Mouse (Mus musculus): Measurements from ENCODE around the gene Abcb9. TPM values are rescaled to one million over a fixed set of nuclear protein-coding genes. Genes with fewer than 3 reads are reported as not detected.

The Abcb9 gene
- total RNA-seq, 1 experiment, result 0.76 TPM

GRCm38 (mm10) chr5:124019348-124020216 lies 76.0 kb downstream of the Abcb9 start:
- H3K9me3 ChIP-seq (ENCODE audit: control insufficient read depth, insufficient read depth, low read depth, low read length), result no peaks in the 10 kb centered on the region
- peaks cover 0 to 12% of the 10 kb centered on the region in 2 experiments; a peak in 3 of 4 replicates for H3K4me1 ChIP-seq (ENCODE audit: control insufficient read depth in 2 of 2, insufficient read depth in 2 of 2, low read length in 2 of 2, poor library complexity in 1 of 2)
- no peak overlapping the region for H3K4me3 ChIP-seq (ENCODE audit: insufficient read depth in 1 of 2, low read depth in 1 of 2, low read length in 2 of 2, poor library complexity in 1 of 2, severe bottlenecking in 1 of 2)
- H3K9ac ChIP-seq (ENCODE audit: insufficient read depth, low read depth, low read length, poor library complexity, severe bottlenecking), result 0 out of 2 replicates have a peak overlapping the region, but pooled peaks have one; percentile 25
- H3K27ac ChIP-seq (ENCODE audit: insufficient read depth, low read depth, low read length, poor library complexity, severe bottlenecking), result no peak overlapping the region
- no peak for DNase-seq (ENCODE audit: low read depth, low spot score)
- in situ Hi-C loops (cut with MboI; ENCODE audit: low sequenced_read_pairs in 2 of 2, unreplicated experiment in 2 of 2), result no loop called here
- H3K36me3 ChIP-seq (ENCODE audit: control insufficient read depth, insufficient read depth, low read length, poor library complexity, severe bottlenecking), result no peaks in the 10 kb centered on the region
- TF ChIP-seq CHD2 (IDR thresholded peaks at IDR 0.05; ENCODE audit: low read depth, low read length), result no peak
- TF ChIP-seq ZC3H11A (IDR thresholded peaks at IDR 0.05; ENCODE audit: borderline replicate concordance, low read depth, low read length), result no peak
- no peak for TF ChIP-seq ZNF384 (IDR thresholded peaks at IDR 0.05; ENCODE audit: low read depth, low read length)
- TF ChIP-seq HCFC1 (IDR thresholded peaks at IDR 0.05; ENCODE audit: borderline replicate concordance, insufficient read depth, low read length), result no peak

GRCm38 (mm10) chr5:124018651-124019050 lies 76.9 kb downstream of the Abcb9 start:
- peaks cover 0 to 18% of the 10 kb centered on the region in 2 experiments; a peak in 3 of 4 replicates for H3K4me1 ChIP-seq (ENCODE audit: control insufficient read depth in 2 of 2, insufficient read depth in 2 of 2, low read length in 2 of 2, poor library complexity in 1 of 2)
- no peak for TF ChIP-seq CHD2 (IDR thresholded peaks at IDR 0.05; ENCODE audit: low read depth, low read length)
- no peak for TF ChIP-seq ZC3H11A (IDR thresholded peaks at IDR 0.05; ENCODE audit: borderline replicate concordance, low read depth, low read length)
- TF ChIP-seq HCFC1 (IDR thresholded peaks at IDR 0.05; ENCODE audit: borderline replicate concordance, insufficient read depth, low read length), result no peak
- no peak for TF ChIP-seq ZNF384 (IDR thresholded peaks at IDR 0.05; ENCODE audit: low read depth, low read length)
- in situ Hi-C loops (cut with MboI; ENCODE audit: low sequenced_read_pairs in 2 of 2, unreplicated experiment in 2 of 2), result no loop called here

GRCm38 (mm10) chr5:124017941-124018340 lies 77.7 kb downstream of the Abcb9 start:
- peaks cover 0 to 21% of the 10 kb centered on the region in 2 experiments; a peak in 3 of 4 replicates for H3K4me1 ChIP-seq (ENCODE audit: control insufficient read depth in 2 of 2, insufficient read depth in 2 of 2, low read length in 2 of 2, poor library complexity in 1 of 2)
- H3K4me3 ChIP-seq (ENCODE audit: insufficient read depth in 1 of 2, low read depth in 1 of 2, low read length in 2 of 2, poor library complexity in 1 of 2, severe bottlenecking in 1 of 2), result no peak overlapping the region
- no peaks in the 10 kb centered on the region for H3K36me3 ChIP-seq (ENCODE audit: control insufficient read depth, insufficient read depth, low read length, poor library complexity, severe bottlenecking)
- no peak overlapping the region for H3K27ac ChIP-seq (ENCODE audit: insufficient read depth, low read depth, low read length, poor library complexity, severe bottlenecking)
- in situ Hi-C loops (cut with MboI; ENCODE audit: low sequenced_read_pairs in 2 of 2, unreplicated experiment in 2 of 2), result no loop called here
- DNase-seq (ENCODE audit: low read depth, low spot score), result no peak
- TF ChIP-seq ZC3H11A (IDR thresholded peaks at IDR 0.05; ENCODE audit: borderline replicate concordance, low read depth, low read length), result no peak
- TF ChIP-seq ZNF384 (IDR thresholded peaks at IDR 0.05; ENCODE audit: low read depth, low read length), result no peak
- TF ChIP-seq HCFC1 (IDR thresholded peaks at IDR 0.05; ENCODE audit: borderline replicate concordance, insufficient read depth, low read length), result no peak
- TF ChIP-seq MAFK (IDR thresholded peaks at IDR 0.05; ENCODE audit: insufficient read depth, low read depth, low read length), result no peak
- H3K9me3 ChIP-seq (ENCODE audit: control insufficient read depth, insufficient read depth, low read depth, low read length), result no peaks in the 10 kb centered on the region
- no peak overlapping the region for H3K9ac ChIP-seq (ENCODE audit: insufficient read depth, low read depth, low read length, poor library complexity, severe bottlenecking)

More at GRCm38 (mm10) chr5:124018651-124019050, 76.9 kb downstream of the Abcb9 start:
- no peak overlapping the region for H3K9ac ChIP-seq (ENCODE audit: insufficient read depth, low read depth, low read length, poor library complexity, severe bottlenecking)
- H3K27ac ChIP-seq (ENCODE audit: insufficient read depth, low read depth, low read length, poor library complexity, severe bottlenecking), result no peak overlapping the region
- H3K36me3 ChIP-seq (ENCODE audit: control insufficient read depth, insufficient read depth, low read length, poor library complexity, severe bottlenecking), result no peaks in the 10 kb centered on the region
- no peak for DNase-seq (ENCODE audit: low read depth, low spot score)
- H3K4me3 ChIP-seq (ENCODE audit: insufficient read depth in 1 of 2, low read depth in 1 of 2, low read length in 2 of 2, poor library complexity in 1 of 2, severe bottlenecking in 1 of 2), result no peak overlapping the region
- H3K9me3 ChIP-seq (ENCODE audit: control insufficient read depth, insufficient read depth, low read depth, low read length), result no peaks in the 10 kb centered on the region

GRCm38 (mm10) chr5:124016291-124016821 lies 79.2 kb downstream of the Abcb9 start:
- Histone ChIP-seq H3K36me3 (ENCODE audit: control insufficient read depth, insufficient read depth, low read length, poor library complexity, severe bottlenecking) (no peaks in the 10 kb centered on the region), H3K4me1 (ENCODE audit: control insufficient read depth in 2 of 2, insufficient read depth in 2 of 2, low read length in 2 of 2, poor library complexity in 1 of 2) (peaks cover 0 to 20% of the 10 kb centered on the region in 2 experiments; a peak in 3 of 4 replicates), H3K9me3 (ENCODE audit: control insufficient read depth, insufficient read depth, low read depth, low read length) (no peaks in the 10 kb centered on the region), H3K9ac (ENCODE audit: insufficient read depth, low read depth, low read length, poor library complexity, severe bottlenecking) (no peak overlapping the region), H3K4me3 (ENCODE audit: insufficient read depth in 1 of 2, low read depth in 1 of 2, low read length in 2 of 2, poor library complexity in 1 of 2, severe bottlenecking in 1 of 2) (no peak overlapping the region), H3K27ac (ENCODE audit: insufficient read depth, low read depth, low read length, poor library complexity, severe bottlenecking) (peak overlapping the region; percentile 30; the same call in 1 of the 2 replicates)
- no peak for TF ChIP-seq HCFC1 (IDR thresholded peaks at IDR 0.05; ENCODE audit: borderline replicate concordance, insufficient read depth, low read length)
- no peak for TF ChIP-seq CHD2 (IDR thresholded peaks at IDR 0.05; ENCODE audit: low read depth, low read length)
- no peak for TF ChIP-seq ZNF384 (IDR thresholded peaks at IDR 0.05; ENCODE audit: low read depth, low read length)
- no peak for TF ChIP-seq MAFK (IDR thresholded peaks at IDR 0.05; ENCODE audit: insufficient read depth, low read depth, low read length)
- no peak for TF ChIP-seq ZC3H11A (IDR thresholded peaks at IDR 0.05; ENCODE audit: borderline replicate concordance, low read depth, low read length)
- no peak for DNase-seq (ENCODE audit: low read depth, low spot score)
- in situ Hi-C loops (cut with MboI; ENCODE audit: low sequenced_read_pairs in 2 of 2, unreplicated experiment in 2 of 2), result no loop called here
